Mouse (Mus musculus): Measurements from ENCODE around the gene Ccdc117. TPM values are rescaled to one million over a fixed set of nuclear protein-coding genes. Genes with fewer than 3 reads are reported as not detected.
A peak's percentile ranks its signal among the peaks of the same experiment; 100 is the strongest.

Gene Ccdc117
- polyA plus RNA-seq, 1 experiment = 52.0 TPM

DNA sequence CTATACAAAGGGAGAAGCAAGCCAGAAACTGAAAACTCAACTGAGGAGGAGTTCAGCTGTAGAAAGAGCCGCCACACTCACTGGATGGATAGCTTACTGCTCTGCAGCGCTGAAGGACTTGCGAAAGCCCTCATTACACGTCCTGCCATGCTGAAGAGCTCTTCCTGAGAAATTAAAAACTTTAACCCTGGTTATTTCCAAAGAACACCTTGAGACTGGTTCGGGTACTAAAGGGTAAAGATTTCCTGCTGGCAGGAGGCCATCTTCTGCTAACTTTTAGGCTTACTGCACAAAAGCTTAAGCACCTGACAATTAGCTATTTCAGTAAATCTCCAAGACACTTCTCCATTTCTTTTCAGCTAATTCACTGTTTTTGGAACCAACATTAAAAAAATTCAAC lies 11.8 kb downstream of the Ccdc117 start:
- Histone ChIP-seq H3K27me3 (ENCODE audit: control insufficient read depth, insufficient read depth, low read length, poor library complexity, severe bottlenecking) (no peaks in the 10 kb centered on the region), H3K36me3 (ENCODE audit: control insufficient read depth, insufficient read depth, low read length, poor library complexity, severe bottlenecking) (peaks cover 92% of the 10 kb centered on the region), H3K4me3 (ENCODE audit: low read depth, low read length) (no peak overlapping the region), H3K9me3 (replicated peaks; ENCODE audit: control insufficient read depth, insufficient read depth, low read length, poor library complexity, severe bottlenecking) (no peaks in the 10 kb centered on the region), H3K4me1 (ENCODE audit: control insufficient read depth, insufficient read depth, low read length) (no peaks in the 10 kb centered on the region), H3K27ac (ENCODE audit: insufficient read depth, low read length) (no peak overlapping the region), H3K9ac (ENCODE audit: low read depth, poor library complexity, severe bottlenecking) (no peak overlapping the region)
- TF ChIP-seq POLR2A (IDR thresholded peaks at IDR 0.05; ENCODE audit: insufficient read depth, low read length) (no peak), CTCF (IDR thresholded peaks at IDR 0.05; ENCODE audit: low read depth, low read length) (no peak), EP300 (IDR thresholded peaks at IDR 0.05; ENCODE audit: insufficient read depth, low read depth, low read length) (no peak)

- H3K36me3 ChIP-seq (ENCODE audit: control insufficient read depth, insufficient read depth, low read length, poor library complexity, severe bottlenecking) = peaks cover 93% of the 10 kb centered on the region
- no peaks in the 10 kb centered on the region for H3K27me3 ChIP-seq (ENCODE audit: control insufficient read depth, insufficient read depth, low read length, poor library complexity, severe bottlenecking)
- H3K9me3 ChIP-seq (replicated peaks; ENCODE audit: control insufficient read depth, insufficient read depth, low read length, poor library complexity, severe bottlenecking) = no peaks in the 10 kb centered on the region
- H3K9ac ChIP-seq (ENCODE audit: low read depth, poor library complexity, severe bottlenecking) = no peak overlapping the region
- H3K27ac ChIP-seq (ENCODE audit: insufficient read depth, low read length) = no peak overlapping the region
- no peaks in the 10 kb centered on the region for H3K4me1 ChIP-seq (ENCODE audit: control insufficient read depth, insufficient read depth, low read length)
- H3K4me3 ChIP-seq (ENCODE audit: low read depth, low read length) = no peak overlapping the region
- no peak for TF ChIP-seq EP300 (IDR thresholded peaks at IDR 0.05; ENCODE audit: insufficient read depth, low read depth, low read length)
- TF ChIP-seq CTCF (IDR thresholded peaks at IDR 0.05; ENCODE audit: low read depth, low read length) = no peak
- TF ChIP-seq POLR2A (IDR thresholded peaks at IDR 0.05; ENCODE audit: insufficient read depth, low read length) = no peak
Measured at GRCm38 (mm10) chr11:5528841-5529240, 13.1 kb downstream of the Ccdc117 start.

GRCm38 (mm10) chr11:5527865-5528523 lies 14.0 kb downstream of the Ccdc117 start:
- H3K4me3 ChIP-seq (ENCODE audit: low read depth, low read length) = no peak overlapping the region
- H3K4me1 ChIP-seq (ENCODE audit: control insufficient read depth, insufficient read depth, low read length) = no peaks in the 10 kb centered on the region
- no peak overlapping the region for H3K27ac ChIP-seq (ENCODE audit: insufficient read depth, low read length)
- no peak for TF ChIP-seq CTCF (IDR thresholded peaks at IDR 0.05; ENCODE audit: low read depth, low read length)
- no peak for TF ChIP-seq EP300 (IDR thresholded peaks at IDR 0.05; ENCODE audit: insufficient read depth, low read depth, low read length)
- no peak for TF ChIP-seq POLR2A (IDR thresholded peaks at IDR 0.05; ENCODE audit: insufficient read depth, low read length)
- H3K9me3 ChIP-seq (replicated peaks; ENCODE audit: control insufficient read depth, insufficient read depth, low read length, poor library complexity, severe bottlenecking) = no peaks in the 10 kb centered on the region
- H3K27me3 ChIP-seq (ENCODE audit: control insufficient read depth, insufficient read depth, low read length, poor library complexity, severe bottlenecking) = no peaks in the 10 kb centered on the region
- no peak overlapping the region for H3K9ac ChIP-seq (ENCODE audit: low read depth, poor library complexity, severe bottlenecking)
- peaks cover 93% of the 10 kb centered on the region for H3K36me3 ChIP-seq (ENCODE audit: control insufficient read depth, insufficient read depth, low read length, poor library complexity, severe bottlenecking)

GRCm38 (mm10) chr11:5526573-5527439 lies 15.2 kb downstream of the Ccdc117 start:
- Histone ChIP-seq H3K4me1 (ENCODE audit: control insufficient read depth, insufficient read depth, low read length) (peaks cover 1% of the 10 kb centered on the region), H3K9me3 (replicated peaks; ENCODE audit: control insufficient read depth, insufficient read depth, low read length, poor library complexity, severe bottlenecking) (no peaks in the 10 kb centered on the region), H3K27me3 (ENCODE audit: control insufficient read depth, insufficient read depth, low read length, poor library complexity, severe bottlenecking) (no peaks in the 10 kb centered on the region), H3K27ac (ENCODE audit: insufficient read depth, low read length) (peak overlapping the region; percentile 53), H3K9ac (ENCODE audit: low read depth, poor library complexity, severe bottlenecking) (no peak overlapping the region), H3K36me3 (ENCODE audit: control insufficient read depth, insufficient read depth, low read length, poor library complexity, severe bottlenecking) (peaks cover 89% of the 10 kb centered on the region), H3K4me3 (ENCODE audit: low read depth, low read length) (no peak overlapping the region)
- TF ChIP-seq EP300 (IDR thresholded peaks at IDR 0.05; ENCODE audit: insufficient read depth, low read depth, low read length) (no peak), POLR2A (IDR thresholded peaks at IDR 0.05; ENCODE audit: insufficient read depth, low read length) (no peak), CTCF (IDR thresholded peaks at IDR 0.05; ENCODE audit: low read depth, low read length) (no peak)

DNA sequence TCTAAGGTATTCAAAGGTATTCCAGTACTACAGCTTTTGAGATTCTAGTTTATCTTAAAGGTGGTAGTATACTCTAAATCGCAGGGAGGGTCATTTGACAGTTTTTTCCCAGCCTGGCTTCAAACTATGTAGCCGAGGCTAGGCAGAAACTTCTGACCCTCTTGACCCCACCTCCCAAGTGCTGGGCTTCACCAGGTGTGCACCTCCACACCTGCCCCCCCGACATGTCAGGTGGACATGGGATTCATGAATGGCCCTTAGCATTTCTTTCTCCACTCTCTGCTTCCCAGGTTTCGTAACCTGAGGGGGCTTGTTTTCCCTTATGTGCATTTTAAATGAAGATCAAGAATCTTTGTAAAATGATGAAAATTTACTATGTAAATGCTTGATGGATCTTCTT lies 16.6 kb downstream of the Ccdc117 start:
- Histone ChIP-seq H3K27ac (ENCODE audit: insufficient read depth, low read length) (no peak overlapping the region), H3K9ac (ENCODE audit: low read depth, poor library complexity, severe bottlenecking) (no peak overlapping the region), H3K36me3 (ENCODE audit: control insufficient read depth, insufficient read depth, low read length, poor library complexity, severe bottlenecking) (peaks cover 75% of the 10 kb centered on the region), H3K4me3 (ENCODE audit: low read depth, low read length) (no peak overlapping the region), H3K9me3 (replicated peaks; ENCODE audit: control insufficient read depth, insufficient read depth, low read length, poor library complexity, severe bottlenecking) (no peaks in the 10 kb centered on the region), H3K4me1 (ENCODE audit: control insufficient read depth, insufficient read depth, low read length) (peaks cover 1% of the 10 kb centered on the region), H3K27me3 (ENCODE audit: control insufficient read depth, insufficient read depth, low read length, poor library complexity, severe bottlenecking) (no peaks in the 10 kb centered on the region)
- no peak for TF ChIP-seq CTCF (IDR thresholded peaks at IDR 0.05; ENCODE audit: low read depth, low read length)
- no peak for TF ChIP-seq EP300 (IDR thresholded peaks at IDR 0.05; ENCODE audit: insufficient read depth, low read depth, low read length)
- no peak for TF ChIP-seq POLR2A (IDR thresholded peaks at IDR 0.05; ENCODE audit: insufficient read depth, low read length)
